8 mouse cellular contexts compared by ENCODE assay signal in the genomic region with DNA sequence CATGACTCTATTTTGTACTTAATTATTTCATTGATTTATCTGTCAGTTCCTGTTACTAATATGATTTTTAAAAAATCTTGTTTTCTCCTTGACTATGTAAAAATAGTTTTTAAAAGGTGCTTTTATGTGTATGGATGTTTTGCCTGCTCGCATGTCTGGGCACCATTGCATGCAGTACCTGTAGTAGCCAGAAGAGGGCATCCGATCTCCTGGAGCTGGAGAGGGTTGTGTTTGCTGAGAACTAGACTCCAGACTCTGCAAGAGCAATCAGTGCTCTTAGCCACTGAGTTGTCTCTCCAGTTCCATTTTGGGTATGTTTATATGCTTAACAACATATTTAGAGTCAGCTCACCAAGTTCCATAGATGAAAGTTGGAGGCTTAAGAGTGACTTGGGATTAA. TPM values are rescaled to one million over a fixed set of nuclear protein-coding genes. Genes with fewer than 3 reads are reported as not detected.
DNase-seq lines count a peak whose midpoint lies in the region; ATAC-seq lines count a peak whose summit lies in the region.
"Had no signal": no experiment of that assay in that cellular context is flagged by ENCODE, and none has a peak within 500 bp of the region (broad histone marks: within the 10 kb centered on the region; RNA-seq: fewer than 3 reads in every experiment).

No protein-coding gene starts in this region.

- peak; percentile 69 to 78 for DNase-seq in left cerebral cortex, adult 18-20 months (ENCODE audit: low spot score in 2 of 2)
- DNase-seq in left cerebral cortex, adult 11 months (ENCODE audit: low spot score), result no peak
- DNase-seq in NIH3T3 (ENCODE audit: low read depth), result peak; percentile 86
- peak; percentile 34 for DNase-seq in c-Kit-positive CD71-positive TER-119-positive erythroid progenitor cells, embryonic 14.5 days (ENCODE audit: low spot score)
- peak; percentile 46 to 48 for DNase-seq in left cerebral cortex, postnatal 36 days (ENCODE audit: low spot score in 2 of 2)
- DNase-seq in retina, postnatal 1 day, result peak; percentile 68

- intact Hi-C loops in left cerebral cortex, postnatal 36 days (cut with DNase I), result loop anchor here (2.0 kb wide), 1 partner anchor 344 kb away; no protein-coding TSS in a partner anchor

- peak; percentile 73 for ATAC-seq in granulocyte monocyte progenitor cell, adult 5-6 weeks (replicated peaks; ENCODE audit: poor library complexity, severe bottlenecking)

RNA-seq across cellular contexts. Expression of gene Olfr62, which starts 13.5 kb away (rescaled TPM):
- total RNA-seq in left cerebral cortex, adult 18-20 months (2021), result not detected
- total RNA-seq in granulocyte monocyte progenitor cell, adult 5-6 weeks (2014; fragmentation: Nextera tagmentation), result not detected in 2 replicates
- not detected in 2 replicates for total RNA-seq in granulocyte monocyte progenitor cell, adult 5-6 weeks (2017)
- not detected for total RNA-seq in left cerebral cortex, postnatal 36 days (2021)
- total RNA-seq: hematopoietic stem cell, adult 5-6 weeks had no signal

RNA-seq across cellular contexts. Expression of gene Ebna1bp2, which starts 24.6 kb away (rescaled TPM):
- total RNA-seq in left cerebral cortex, adult 18-20 months (2021), result 10 to 100 TPM; 55.9 to 63.5 TPM
- 100 and 111 TPM in 2 replicates for total RNA-seq in granulocyte monocyte progenitor cell, adult 5-6 weeks (2014; fragmentation: Nextera tagmentation)
- total RNA-seq in granulocyte monocyte progenitor cell, adult 5-6 weeks (2017), result 158 and 165 TPM in 2 replicates
- 10 to 100 TPM; 53.5 to 62.3 TPM for total RNA-seq in left cerebral cortex, postnatal 36 days (2021)

RNA-seq across cellular contexts. Expression of gene Cfap57, which starts 24.7 kb away (rescaled TPM):
- total RNA-seq in left cerebral cortex, adult 18-20 months (2021), result under 1 TPM; 0.79 to 0.98 TPM
- 1.2 and 1.3 TPM in 2 replicates for total RNA-seq in granulocyte monocyte progenitor cell, adult 5-6 weeks (2014; fragmentation: Nextera tagmentation)
- total RNA-seq in granulocyte monocyte progenitor cell, adult 5-6 weeks (2017), result 2.8 and 3.9 TPM in 2 replicates
- under 1 TPM; 0.64 to 0.70 TPM for total RNA-seq in left cerebral cortex, postnatal 36 days (2021)

RNA-seq across cellular contexts. Expression of gene Olfr1342, which starts 47.3 kb away (rescaled TPM):
- not detected for total RNA-seq in left cerebral cortex, adult 18-20 months (2021)
- not detected in 2 replicates for total RNA-seq in granulocyte monocyte progenitor cell, adult 5-6 weeks (2014; fragmentation: Nextera tagmentation)
- total RNA-seq in granulocyte monocyte progenitor cell, adult 5-6 weeks (2017), result not detected in 2 replicates
- total RNA-seq in left cerebral cortex, postnatal 36 days (2021), result not detected
- total RNA-seq: hematopoietic stem cell, adult 5-6 weeks had no signal

RNA-seq across cellular contexts. Expression of gene Olfr1341, which starts 58.1 kb away (rescaled TPM):
- not detected for total RNA-seq in left cerebral cortex, adult 18-20 months (2021)
- not detected in 2 replicates for total RNA-seq in granulocyte monocyte progenitor cell, adult 5-6 weeks (2014; fragmentation: Nextera tagmentation)
- total RNA-seq in granulocyte monocyte progenitor cell, adult 5-6 weeks (2017), result not detected in 2 replicates
- not detected for total RNA-seq in left cerebral cortex, postnatal 36 days (2021)
- total RNA-seq: hematopoietic stem cell, adult 5-6 weeks had no signal
